21 mouse cellular contexts compared by ENCODE assay signal in genomic region chr3:145684201-145684600, GRCm38 (mm10). TPM values are rescaled to one million over a fixed set of nuclear protein-coding genes. Genes with fewer than 3 reads are reported as not detected.
DNase-seq lines count a peak whose midpoint lies in the region; ATAC-seq lines count a peak whose summit lies in the region.
"Had no signal": no experiment of that assay in that cellular context is flagged by ENCODE, and none has a peak within 500 bp of the region (broad histone marks: within the 10 kb centered on the region; RNA-seq: fewer than 3 reads in every experiment).

No protein-coding gene starts in this region.

- no peak for ATAC-seq in embryonic facial prominence, embryonic 15.5 days (ENCODE audit: insufficient number of reproducible peaks, low FRiP score, low TSS enrichment, low read depth)
- ATAC-seq: forebrain, embryonic 16.5 days had no signal

- peaks cover 20% of the 10 kb centered on the region for H3K4me1 ChIP-seq in heart, embryonic 10.5 days
- H3K4me1 ChIP-seq in embryonic facial prominence, embryonic 15.5 days = peaks cover 13% of the 10 kb centered on the region; the same call in 1 of the 2 replicates
- H3K4me1 ChIP-seq: midbrain, embryonic 12.5 days had no signal

- no peak for DNase-seq in heart, embryonic 10.5 days (ENCODE audit: low spot score)
- DNase-seq in heart, adult 8-10 months (ENCODE audit: low spot score) = no peak
- peak; percentile 14 for DNase-seq in layer of hippocampus, adult 9-11 months
- DNase-seq in layer of hippocampus, postnatal 25 days (ENCODE audit: extremely low spot score in 1 of 2, low spot score in 1 of 2) = no peak
- peak; percentile 15 for DNase-seq in 3134 (ENCODE audit: extremely low read depth, insufficient read length, low spot score)
- DNase-seq in embryo, embryonic 10.5 days (ENCODE audit: low spot score) = no peak
- DNase-seq in left cerebral cortex, postnatal 4 days = no peak
- DNase-seq: adrenal gland, postnatal 10 days; B cell, adult 2 months; cerebellum, adult 2 months; kidney, postnatal 10 days; layer of hippocampus, postnatal 36 days; thymus, postnatal 4 days had no signal

- intact Hi-C loops in left cerebral cortex, postnatal 4 days (cut with DNase I) = no loop called here

- H3K9ac ChIP-seq in embryonic facial prominence, embryonic 15.5 days = no peak overlapping the region
- H3K9ac ChIP-seq: heart, embryonic 15.5 days; liver, embryonic 14.5 days; midbrain, embryonic 12.5 days had no signal

- H3K4me3 ChIP-seq in heart, embryonic 10.5 days = no peak overlapping the region
- no peak overlapping the region for H3K4me3 ChIP-seq in embryonic facial prominence, embryonic 15.5 days (replicated peaks)
- H3K4me3 ChIP-seq: erythroblast, embryonic 14.5 days; heart, embryonic 15.5 days; midbrain, embryonic 12.5 days had no signal

- no peak overlapping the region for H3K4me2 ChIP-seq in embryonic facial prominence, embryonic 15.5 days (replicated peaks)
- H3K4me2 ChIP-seq: midbrain, embryonic 12.5 days had no signal

- H3K36me3 ChIP-seq in heart, embryonic 10.5 days = no peaks in the 10 kb centered on the region
- no peaks in the 10 kb centered on the region for H3K36me3 ChIP-seq in embryonic facial prominence, embryonic 15.5 days
- H3K36me3 ChIP-seq: heart, embryonic 15.5 days; midbrain, embryonic 12.5 days had no signal

- H3K9me3 ChIP-seq in heart, embryonic 10.5 days = no peaks in the 10 kb centered on the region
- H3K9me3 ChIP-seq in embryonic facial prominence, embryonic 15.5 days (replicated peaks) = no peaks in the 10 kb centered on the region
- H3K9me3 ChIP-seq: heart, embryonic 15.5 days; midbrain, embryonic 12.5 days had no signal

- WGBS in heart, embryonic 10.5 days = 59% methylated on average over 4 of the region's 4 CpGs
- 51% methylated on average over 4 of the region's 4 CpGs for WGBS in embryonic facial prominence, embryonic 15.5 days

- H3K27ac ChIP-seq in heart, embryonic 10.5 days = peak overlapping the region; percentile 76; the same call in 1 of the 2 replicates
- H3K27ac ChIP-seq in embryonic facial prominence, embryonic 15.5 days (replicated peaks) = peak overlapping the region; percentile 63
- H3K27ac ChIP-seq: heart, embryonic 15.5 days; liver, embryonic 14.5 days; midbrain, embryonic 12.5 days had no signal

- H3K27me3 ChIP-seq in heart, embryonic 10.5 days (ENCODE audit: insufficient read depth, poor library complexity, severe bottlenecking) = no peaks in the 10 kb centered on the region
- no peaks in the 10 kb centered on the region for H3K27me3 ChIP-seq in embryonic facial prominence, embryonic 15.5 days
- H3K27me3 ChIP-seq: heart, embryonic 15.5 days; midbrain, embryonic 12.5 days had no signal

RNA-seq across cellular contexts. Expression of gene Ccn1, which starts 34.4 kb away (rescaled TPM):
- 78.7 and 82.7 TPM in 2 replicates for polyA plus RNA-seq in heart, embryonic 10.5 days (2016; fragmentation: Nextera tagmentation; extraction: Ambion mirVana)
- total RNA-seq in heart, adult 8-10 months (2022) = 10 to 100 TPM; 53.0 to 86.1 (median 71.0) TPM
- 1 to 10 TPM; 4.7 to 5.0 TPM for total RNA-seq in layer of hippocampus, postnatal 25 days (2021)
- 62.7 and 66.0 TPM in 2 replicates for polyA plus RNA-seq in embryonic facial prominence, embryonic 15.5 days (2015; fragmentation: Nextera tagmentation; extraction: Ambion mirVana)
- 1 to 10 TPM; 6.3 to 6.5 TPM for total RNA-seq in left cerebral cortex, postnatal 4 days (2021)
- total RNA-seq: hematopoietic stem cell, adult 5-6 weeks; neutrophil, adult 5-6 weeks had no signal

Comparison
In these comparisons a context has a peak if more than half of its experiments do, and no peak if none do; other contexts are left out.
1. DNase-seq: peak in layer of hippocampus, adult 9-11 months (single experiment) and 3134 (single experiment); none in heart, embryonic 10.5 days (single experiment), heart, adult 8-10 months (single experiment), layer of hippocampus, postnatal 25 days (0 of 2), embryo, embryonic 10.5 days (single experiment) and left cerebral cortex, postnatal 4 days (single experiment).
2. RNA of gene Ccn1, which starts 34.4 kb away (total RNA-seq): 53.0 to 86.1 TPM in heart, adult 8-10 months; 6.3 to 6.5 TPM in left cerebral cortex, postnatal 4 days and 4.7 to 5.0 TPM in layer of hippocampus, postnatal 25 days; every median in the first group is over 4 times any median in the second.